Mouse (Mus musculus) limb, embryonic 10.5 days (tissue): ENCODE measurements around the gene Whrn. TPM values are rescaled to one million over a fixed set of nuclear protein-coding genes. Genes with fewer than 3 reads are reported as not detected.

Experiments
- DNase-seq: peaks from one replicate; pipeline ENCODE4 v3.0.0-alpha.2; 2017; ENCODE audit warnings: low spot score
- H3K27ac ChIP-seq: fragments of 300-500 bp; sonication (generic); 2 replicates; pipeline ENCODE4 v1.5.1; 2016; ENCODE audit warnings: mild to moderate bottlenecking
- H3K27me3 ChIP-seq: fragments of 300-500 bp; sonication (generic); 2 replicates; pipeline ENCODE4 v1.6.1; 2016; ENCODE audit warnings: low read depth, mild to moderate bottlenecking; ENCODE audit not compliant: poor library complexity, severe bottlenecking
- H3K36me3 ChIP-seq: fragments of 300-500 bp; sonication (generic); 2 replicates; pipeline ENCODE4 v1.6.1; 2016; ENCODE audit warnings: mild to moderate bottlenecking, moderate library complexity
- H3K4me1 ChIP-seq: fragments of 300-500 bp; sonication (generic); 2 replicates; pipeline ENCODE4 v1.6.1; 2016
- H3K4me3 ChIP-seq: fragments of 300-500 bp; sonication (generic); 2 replicates; pipeline ENCODE4 v1.5.1; 2016; ENCODE audit warnings: mild to moderate bottlenecking, moderate library complexity
- H3K9me3 ChIP-seq: fragments of 300-500 bp; sonication (generic); replicated peaks from 2 replicates; pipeline ENCODE4 v1.6.1; 2016; ENCODE audit warnings: mild to moderate bottlenecking
- WGBS: fragments of 180-500 bp; shearing (Covaris S2); methylation state at CpG from one replicate; pipeline ENCODE4 v1.1.7; 2016; 5-methylcytosine and 5-hydroxymethylcytosine counted together
- polyA plus RNA-seq: library from polyadenylated mRNA; unstranded; fragments of >200 nt; fragmentation: Nextera tagmentation; extraction: Ambion mirVana; gene quantifications from 2 replicates; pipeline ENCODE4 v1.2.1, GENCODE M21; 2016

Gene Whrn
- 8.5 and 13.9 TPM in 2 replicates for polyA plus RNA-seq

DNA sequence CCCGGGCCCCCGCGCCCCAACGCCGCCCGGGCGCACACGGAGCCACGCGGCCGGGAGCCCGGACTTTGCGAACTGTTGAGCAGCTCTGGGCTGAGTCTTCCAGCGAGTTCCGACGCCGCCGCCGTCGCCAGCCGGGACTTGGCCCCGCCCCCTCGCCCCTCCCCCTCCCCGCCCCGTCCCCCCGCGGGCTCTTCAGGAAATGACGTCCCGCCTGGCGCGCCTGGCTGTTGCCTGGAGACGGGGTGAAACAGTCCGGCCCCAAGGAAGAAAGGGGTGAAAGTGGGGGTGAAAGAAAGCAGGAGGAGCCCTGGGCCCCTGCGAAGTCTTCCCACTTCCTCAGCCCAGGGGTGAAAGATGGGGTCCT lies at the start of gene Whrn:
Gene Whrn, minus strand, starts transcription at position 77 of the 364 bp plus-strand sequence.
- Histone ChIP-seq H3K27ac (peak within 1 kb of the TSS; percentile 94), H3K4me3 (peak within 1 kb of the TSS; percentile 82), H3K36me3 (no peaks in the 10 kb centered on the region), H3K9me3 (no peaks in the 10 kb centered on the region), H3K4me1 (peaks cover 54% of the 10 kb centered on the region), H3K27me3 (peaks cover 25% of the 10 kb centered on the region)
- peak; percentile 93 for DNase-seq
- WGBS = under 1% methylated on average over 34 of the region's 34 CpGs

- Histone ChIP-seq H3K4me3 (peak overlapping the region; percentile 94), H3K36me3 (peaks cover 22% of the 10 kb centered on the region), H3K27ac (peak overlapping the region; percentile 96), H3K9me3 (no peaks in the 10 kb centered on the region), H3K4me1 (peaks cover 29% of the 10 kb centered on the region), H3K27me3 (no peaks in the 10 kb centered on the region)
- DNase-seq = no peak
- WGBS = 26% methylated on average over 26 of the region's 26 CpGs
These were observed 49.6 kb upstream of the Whrn start for GRCm38 (mm10) chr4:63545231-63545958.

DNA sequence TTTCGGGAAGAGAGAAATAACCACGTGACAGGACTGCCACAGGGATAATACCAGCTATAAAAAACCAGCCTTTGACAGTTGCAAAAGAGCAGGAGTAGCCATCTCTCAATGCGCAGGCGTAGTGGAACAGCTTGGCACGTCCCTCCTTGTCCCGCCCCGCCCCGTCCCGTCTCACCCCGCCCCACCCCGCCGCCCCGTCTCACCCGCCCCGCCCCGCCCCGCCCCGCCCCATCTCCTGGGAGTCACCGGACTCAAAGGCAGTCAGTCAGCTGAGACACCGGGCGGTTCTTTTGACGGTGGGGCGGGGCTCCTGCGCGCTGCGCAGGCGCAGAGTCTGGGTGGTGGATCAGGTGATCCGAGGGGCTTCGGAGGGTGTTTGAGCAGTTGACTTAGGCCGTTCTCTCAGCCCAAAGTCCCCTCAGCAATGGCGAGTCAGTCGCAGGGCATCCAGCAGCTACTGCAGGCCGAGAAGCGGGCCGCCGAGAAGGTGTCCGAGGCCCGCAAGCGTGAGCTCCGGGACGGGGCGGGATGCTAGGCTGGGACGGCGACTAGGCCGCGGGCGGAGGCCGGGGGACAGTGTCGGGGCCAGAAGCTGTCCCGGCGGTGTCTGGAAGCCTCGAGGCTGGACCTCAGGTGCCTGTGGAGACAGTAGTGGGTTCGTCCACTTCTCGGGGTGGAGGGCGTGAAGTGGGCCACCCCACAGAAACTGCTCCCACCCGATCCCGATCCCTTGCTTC lies 48.9 kb upstream of the Whrn start, which contains the start of gene Atp6v1g1:
Gene Atp6v1g1, plus strand, starts transcription at position 279 of the 737 bp plus-strand sequence.
- Histone ChIP-seq H3K36me3 (peaks cover 19% of the 10 kb centered on the region), H3K27ac (peak within 1 kb of the TSS; percentile 96), H3K9me3 (no peaks in the 10 kb centered on the region), H3K27me3 (no peaks in the 10 kb centered on the region), H3K4me1 (peaks cover 29% of the 10 kb centered on the region), H3K4me3 (peak within 1 kb of the TSS; percentile 94)
- peak; percentile 96 for DNase-seq
- WGBS = under 1% methylated on average over 48 of the region's 57 CpGs

GRCm38 (mm10) chr4:63543746-63544493 lies 48.1 kb upstream of the Whrn start:
- Histone ChIP-seq H3K4me3 (peak overlapping the region; percentile 94), H3K36me3 (peaks cover 12% of the 10 kb centered on the region), H3K4me1 (peaks cover 29% of the 10 kb centered on the region), H3K27ac (peak overlapping the region; percentile 96), H3K9me3 (no peaks in the 10 kb centered on the region), H3K27me3 (no peaks in the 10 kb centered on the region)
- WGBS = 47% methylated on average over 10 of the region's 10 CpGs
- peak; percentile 49 for DNase-seq

- DNase-seq = no peak
- Histone ChIP-seq H3K27ac (no peak overlapping the region), H3K4me3 (no peak overlapping the region), H3K36me3 (no peaks in the 10 kb centered on the region), H3K4me1 (peaks cover 27% of the 10 kb centered on the region), H3K27me3 (no peaks in the 10 kb centered on the region), H3K9me3 (no peaks in the 10 kb centered on the region)
- 46% methylated on average over 2 of the region's 2 CpGs for WGBS
These were observed 46.4 kb upstream of the Whrn start for GRCm38 (mm10) chr4:63542209-63542608.

GRCm38 (mm10) chr4:63537602-63538001 lies 41.8 kb upstream of the Whrn start:
- no peak overlapping the region for H3K4me3 ChIP-seq
- no peak overlapping the region for H3K27ac ChIP-seq
- DNase-seq = no peak
- no peaks in the 10 kb centered on the region for H3K27me3 ChIP-seq
- no peaks in the 10 kb centered on the region for H3K36me3 ChIP-seq
- 88% methylated on average over 4 of the region's 4 CpGs for WGBS
- no peaks in the 10 kb centered on the region for H3K4me1 ChIP-seq
- H3K9me3 ChIP-seq = no peaks in the 10 kb centered on the region

DNA sequence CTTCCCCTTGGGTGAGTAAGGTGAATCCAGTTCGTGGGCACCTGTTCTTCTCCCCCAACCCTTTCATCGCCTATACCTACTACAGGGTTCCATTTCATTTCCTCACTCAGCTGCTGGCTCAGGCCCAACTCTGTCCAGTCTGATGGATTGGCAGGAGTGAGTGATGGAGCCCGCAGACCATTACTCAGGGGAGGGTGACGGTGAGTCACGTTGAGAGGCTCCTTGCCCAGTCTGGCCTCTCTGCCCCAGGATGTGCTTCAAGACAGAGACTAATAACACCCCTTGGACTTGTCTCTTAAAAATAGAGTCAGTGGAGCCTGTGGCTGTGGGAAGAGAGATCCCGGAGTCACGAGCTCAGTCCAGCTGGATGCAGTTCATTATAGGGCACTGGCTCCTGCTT lies 34.6 kb upstream of the Whrn start:
- no peaks in the 10 kb centered on the region for H3K27me3 ChIP-seq
- H3K27ac ChIP-seq = no peak overlapping the region
- no peak for DNase-seq
- H3K9me3 ChIP-seq = no peaks in the 10 kb centered on the region
- no peak overlapping the region for H3K4me3 ChIP-seq
- WGBS = 86% methylated on average over 7 of the region's 7 CpGs
- H3K36me3 ChIP-seq = no peaks in the 10 kb centered on the region
- no peaks in the 10 kb centered on the region for H3K4me1 ChIP-seq

DNA sequence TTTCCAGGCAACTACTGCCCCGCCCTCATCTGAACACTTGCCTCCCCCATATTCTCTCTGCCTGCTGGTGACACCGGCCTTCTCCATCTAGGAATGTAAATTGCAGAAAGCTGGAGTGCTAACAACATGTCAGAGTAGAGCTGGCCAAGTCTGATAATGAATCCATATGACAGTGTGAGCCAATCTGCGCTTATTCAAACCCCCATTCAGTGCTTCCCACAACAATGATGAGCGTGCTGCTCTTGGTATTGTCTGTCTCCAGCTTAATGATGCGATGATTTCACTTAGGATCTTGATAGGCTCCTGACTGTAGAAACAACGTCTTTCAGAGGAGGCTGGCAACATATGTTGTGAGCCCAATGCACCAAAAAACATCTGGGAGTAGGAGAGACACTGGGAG lies 33.2 kb upstream of the Whrn start:
- no peak overlapping the region for H3K4me3 ChIP-seq
- no peaks in the 10 kb centered on the region for H3K4me1 ChIP-seq
- no peaks in the 10 kb centered on the region for H3K9me3 ChIP-seq
- H3K36me3 ChIP-seq = no peaks in the 10 kb centered on the region
- H3K27ac ChIP-seq = no peak overlapping the region
- no peaks in the 10 kb centered on the region for H3K27me3 ChIP-seq
- no peak for DNase-seq
- WGBS = 86% methylated on average over 6 of the region's 6 CpGs

GRCm38 (mm10) chr4:63525514-63525913 lies 29.7 kb upstream of the Whrn start:
- WGBS = 85% methylated on average over 8 of the region's 8 CpGs
- no peak overlapping the region for H3K4me3 ChIP-seq
- no peaks in the 10 kb centered on the region for H3K9me3 ChIP-seq
- no peaks in the 10 kb centered on the region for H3K27me3 ChIP-seq
- DNase-seq = no peak
- H3K4me1 ChIP-seq = no peaks in the 10 kb centered on the region
- H3K36me3 ChIP-seq = no peaks in the 10 kb centered on the region
- no peak overlapping the region for H3K27ac ChIP-seq

- H3K36me3 ChIP-seq = no peaks in the 10 kb centered on the region
These were observed 26.1 kb upstream of the Whrn start for GRCm38 (mm10) chr4:63521813-63522419.

DNA sequence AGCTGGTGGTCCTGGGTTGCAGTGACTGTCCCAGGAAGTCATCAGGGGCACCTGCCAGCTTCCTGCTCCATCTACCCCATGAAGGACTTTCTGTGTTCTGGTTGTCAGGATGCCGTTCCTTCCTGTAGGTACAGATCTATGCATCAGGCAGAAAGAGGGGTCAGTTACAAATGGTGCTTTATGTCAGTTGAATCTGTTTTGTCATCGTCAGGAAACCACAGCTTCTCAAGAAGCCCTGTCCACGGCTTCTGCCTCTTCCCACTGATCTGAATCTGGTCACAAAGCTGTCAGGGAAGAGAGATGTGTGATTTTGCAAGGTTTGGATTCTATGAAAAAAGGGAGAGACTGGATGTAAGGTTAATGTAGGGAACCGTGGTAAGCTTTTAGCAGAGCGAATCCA lies 19.2 kb upstream of the Whrn start:
- no peak for DNase-seq
- H3K27me3 ChIP-seq = no peaks in the 10 kb centered on the region
- no peak overlapping the region for H3K27ac ChIP-seq
- H3K36me3 ChIP-seq = no peaks in the 10 kb centered on the region
- no peak overlapping the region for H3K4me3 ChIP-seq
- H3K9me3 ChIP-seq = no peaks in the 10 kb centered on the region
- peaks cover 12% of the 10 kb centered on the region; the same call in 1 of the 2 replicates for H3K4me1 ChIP-seq
- 82% methylated on average over 5 of the region's 5 CpGs for WGBS

More at GRCm38 (mm10) chr4:63521813-63522419, 26.1 kb upstream of the Whrn start:
- no peaks in the 10 kb centered on the region for H3K9me3 ChIP-seq
- H3K27me3 ChIP-seq = no peaks in the 10 kb centered on the region
- H3K4me1 ChIP-seq = no peaks in the 10 kb centered on the region
- 89% methylated on average over 2 of the region's 2 CpGs for WGBS
- no peak overlapping the region for H3K27ac ChIP-seq
- H3K4me3 ChIP-seq = no peak overlapping the region
- DNase-seq = no peak

GRCm38 (mm10) chr4:63514454-63514984 lies 18.7 kb upstream of the Whrn start:
- H3K36me3 ChIP-seq = no peaks in the 10 kb centered on the region

More at GRCm38 (mm10) chr4:63514454-63514984, 18.7 kb upstream of the Whrn start:
- Histone ChIP-seq H3K27ac (no peak overlapping the region), H3K9me3 (no peaks in the 10 kb centered on the region), H3K4me1 (peaks cover 12% of the 10 kb centered on the region; the same call in 1 of the 2 replicates), H3K4me3 (no peak overlapping the region), H3K27me3 (no peaks in the 10 kb centered on the region)
- DNase-seq = no peak
- 72% methylated on average over 4 of the region's 4 CpGs for WGBS
